Mouse (Mus musculus): ENCODE results near the gene Ift172. TPM values are rescaled to one million over a fixed set of nuclear protein-coding genes. Genes with fewer than 3 reads are reported as not detected.

Ift172 gene
- total and polyA plus RNA-seq, 3 experiments = 15.3 to 21.8 TPM; not detected in 1

- TF ChIP-seq USF2 (IDR thresholded peaks at IDR 0.05; ENCODE audit: borderline replicate concordance in 1 of 2, insufficient read depth in 1 of 2, low read depth in 1 of 2, low read length in 2 of 2) (no peak), JUND (IDR thresholded peaks at IDR 0.05; ENCODE audit: low read depth, low read length) (no peak), UBTF (IDR thresholded peaks at IDR 0.05; ENCODE audit: borderline replicate concordance, insufficient read depth, low read depth, low read length) (no peak), ELF1 (IDR thresholded peaks at IDR 0.05; ENCODE audit: low read depth, low read length) (no peak), ZNF384 (IDR thresholded peaks at IDR 0.05; ENCODE audit: low read depth, low read length) (peak; percentile 100), TBP (IDR thresholded peaks at IDR 0.05; ENCODE audit: low read depth, low read length) (no peak; the same call in 1 of the 2 replicates), MAZ (IDR thresholded peaks at IDR 0.05; ENCODE audit: low read depth, low read length) (peak; percentile 38; the same call in 1 of the 2 replicates), MYB (IDR thresholded peaks at IDR 0.05; ENCODE audit: low read depth, low read length) (no peak), KAT2A (conservative IDR thresholded peaks at IDR 0.05; ENCODE audit: low read depth, low read length) (0 out of 2 replicates have a peak, but pooled peaks have one; percentile 35), TAL1 (IDR thresholded peaks at IDR 0.05; ENCODE audit: low read length) (peak; percentile 40; the same call in 1 of the 2 replicates), CTCF (IDR thresholded peaks at IDR 0.05 in 2 of 3, conservative IDR thresholded peaks at IDR 0.05 in 1 of 3; ENCODE audit: control insufficient read depth in 1 of 3, insufficient read depth in 1 of 3, low read depth in 2 of 3, low read length in 3 of 3, poor library complexity in 1 of 3, severe bottlenecking in 1 of 3) (peak in 2 of 3 experiments; percentile 37 to 42; a peak in 3 of 6 replicates), MYC (IDR thresholded peaks at IDR 0.05; ENCODE audit: low read depth, low read length) (peak; percentile 56; the same call in 1 of the 2 replicates), POLR2A (IDR thresholded peaks at IDR 0.05; ENCODE audit: control insufficient read depth in 1 of 2, insufficient read depth in 1 of 2, low read depth in 1 of 2, low read length in 2 of 2, poor library complexity in 1 of 2) (no peak), ZMIZ1 (IDR thresholded peaks at IDR 0.05; ENCODE audit: low read depth, low read length) (no peak), ZKSCAN1 (IDR thresholded peaks at IDR 0.05; ENCODE audit: low read depth, low read length) (peak; percentile 75; the same call in 1 of the 2 replicates), SMC3 (IDR thresholded peaks at IDR 0.05; ENCODE audit: low read depth, low read length) (no peak; the same call in 1 of the 2 replicates), RAD21 (IDR thresholded peaks at IDR 0.05; ENCODE audit: low read depth, low read length) (no peak), NRF1 (IDR thresholded peaks at IDR 0.05; ENCODE audit: insufficient read depth, low read depth, low read length, poor library complexity, severe bottlenecking) (no peak)
These were observed 71.8 kb downstream of the Ift172 start (continued) for GRCm38 (mm10) chr5:31219070-31219469.

- Histone ChIP-seq H3K9me3 (replicated peaks; ENCODE audit: insufficient read depth, low read length) (no peaks in the 10 kb centered on the region), H3K4me1 (ENCODE audit: control insufficient read depth in 1 of 2, insufficient read depth in 2 of 2, low read length in 2 of 2) (peaks cover 21 to 22% of the 10 kb centered on the region in 2 experiments)
- DNase-seq (ENCODE audit: low read depth, low spot score) = peak; percentile 90
- TF ChIP-seq MYB (IDR thresholded peaks at IDR 0.05; ENCODE audit: low read depth, low read length) (no peak), RAD21 (IDR thresholded peaks at IDR 0.05; ENCODE audit: low read depth, low read length) (no peak), NRF1 (IDR thresholded peaks at IDR 0.05; ENCODE audit: insufficient read depth, low read depth, low read length, poor library complexity, severe bottlenecking) (no peak), POLR2A (IDR thresholded peaks at IDR 0.05; ENCODE audit: control insufficient read depth in 1 of 2, insufficient read depth in 1 of 2, low read depth in 1 of 2, low read length in 2 of 2, poor library complexity in 1 of 2) (no peak; a peak in 1 of 4 replicates), BHLHE40 (IDR thresholded peaks at IDR 0.05; ENCODE audit: borderline replicate concordance, low read depth, low read length) (peak; percentile 55), SMC3 (IDR thresholded peaks at IDR 0.05; ENCODE audit: low read depth, low read length) (peak; percentile 25; the same call in 1 of the 2 replicates), HCFC1 (IDR thresholded peaks at IDR 0.05; ENCODE audit: low read depth, low read length) (peak; percentile 61; the same call in 1 of the 2 replicates), TCF12 (IDR thresholded peaks at IDR 0.05; ENCODE audit: low read depth, low read length) (peak; percentile 90), JUND (IDR thresholded peaks at IDR 0.05; ENCODE audit: low read depth, low read length) (no peak), MXI1 (IDR thresholded peaks at IDR 0.05; ENCODE audit: low read depth, low read length) (peak; percentile 78; the same call in 1 of the 2 replicates), RCOR1 (IDR thresholded peaks at IDR 0.05; ENCODE audit: low read depth, low read length) (peak; percentile 75), E2F4 (IDR thresholded peaks at IDR 0.05; ENCODE audit: borderline replicate concordance, low read depth, low read length) (no peak), ETS1 (IDR thresholded peaks at IDR 0.05; ENCODE audit: low read depth, low read length) (peak; percentile 73), USF2 (IDR thresholded peaks at IDR 0.05; ENCODE audit: borderline replicate concordance in 1 of 2, insufficient read depth in 1 of 2, low read depth in 1 of 2, low read length in 2 of 2) (no peak), MAZ (IDR thresholded peaks at IDR 0.05; ENCODE audit: low read depth, low read length) (peak; percentile 76; the same call in 1 of the 2 replicates), USF1 (IDR thresholded peaks at IDR 0.05; ENCODE audit: low read depth, low read length) (peak; percentile 14; the same call in 1 of the 2 replicates), KAT2A (conservative IDR thresholded peaks at IDR 0.05; ENCODE audit: low read depth, low read length) (no peak), UBTF (IDR thresholded peaks at IDR 0.05; ENCODE audit: borderline replicate concordance, insufficient read depth, low read depth, low read length) (no peak), ELF1 (IDR thresholded peaks at IDR 0.05; ENCODE audit: low read depth, low read length) (no peak), ZMIZ1 (IDR thresholded peaks at IDR 0.05; ENCODE audit: low read depth, low read length) (0 out of 2 replicates have a peak, but pooled peaks have one; percentile 45), MAX (IDR thresholded peaks at IDR 0.05; ENCODE audit: low read length) (no peak), EP300 (IDR thresholded peaks at IDR 0.05; ENCODE audit: low read depth in 1 of 2, low read length in 2 of 2) (peak; percentile 77 to 80), MAFK (IDR thresholded peaks at IDR 0.05; ENCODE audit: borderline replicate concordance, low read depth, low read length) (peak; percentile 34; the same call in 1 of the 2 replicates), GATA1 (IDR thresholded peaks at IDR 0.05; ENCODE audit: low read depth, low read length) (peak; percentile 86)
These were observed 72.6 kb downstream of the Ift172 start for GRCm38 (mm10) chr5:31218294-31218693.

More at GRCm38 (mm10) chr5:31218294-31218693, 72.6 kb downstream of the Ift172 start:
- Histone ChIP-seq H3K9ac (ENCODE audit: control insufficient read depth, low read depth, low read length, poor library complexity, severe bottlenecking) (peak overlapping the region; percentile 24), H3K36me3 (ENCODE audit: control insufficient read depth in 1 of 2, insufficient read depth in 2 of 2, low read length in 2 of 2) (peaks cover 25 to 50% of the 10 kb centered on the region in 2 experiments), H3K4me3 (ENCODE audit: control insufficient read depth in 1 of 2, insufficient read depth in 1 of 2, low read depth in 2 of 2, low read length in 2 of 2) (peak overlapping the region; percentile 43 to 74), H3K27ac (ENCODE audit: control insufficient read depth, low read depth, low read length) (peak overlapping the region; percentile 83), H3K79me2 (ENCODE audit: control insufficient read depth, insufficient read depth, low read length, poor library complexity) (peaks cover 67% of the 10 kb centered on the region), H3K27me3 (ENCODE audit: control insufficient read depth in 1 of 2, insufficient read depth in 2 of 2, low read length in 2 of 2) (no peaks in the 10 kb centered on the region)
